ENCODE assay signal across 8 mouse cellular contexts in the genomic region with DNA sequence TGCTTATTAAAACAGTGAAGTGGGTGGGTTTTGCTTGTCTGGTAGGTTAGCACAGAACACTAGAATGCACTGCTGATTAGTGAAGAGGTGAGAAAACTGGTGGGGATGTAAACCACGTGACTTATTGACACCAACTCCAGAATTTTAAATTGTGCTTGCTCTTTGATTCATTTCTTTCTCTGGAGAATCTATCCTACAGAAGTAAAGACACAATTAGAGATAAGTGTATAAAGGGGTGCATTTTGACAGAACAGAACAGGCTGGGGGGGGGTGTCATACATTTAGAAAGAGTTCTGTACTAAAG. TPM values are rescaled to one million over a fixed set of nuclear protein-coding genes. Genes with fewer than 3 reads are reported as not detected.
DNase-seq lines count a peak whose midpoint lies in the region; ATAC-seq and TF ChIP-seq lines count a peak whose summit lies in the region.

No protein-coding gene starts in this region.

- no peak for TF ChIP-seq CTCF in G1E (IDR thresholded peaks at IDR 0.05; ENCODE audit: low read depth, low read length)

- H3K36me3 ChIP-seq in heart, embryonic 16.5 days (ENCODE audit: control insufficient read depth, insufficient read depth), result peaks cover 9% of the 10 kb centered on the region
- H3K36me3 ChIP-seq in G1E (replicated peaks), result peaks cover 24% of the 10 kb centered on the region
- H3K36me3 ChIP-seq in hindbrain, embryonic 10.5 days, result peaks cover 9% of the 10 kb centered on the region
- no peaks in the 10 kb centered on the region; the same call in none of the 2 replicates for H3K36me3 ChIP-seq in midbrain, embryonic 11.5 days (ENCODE audit: control insufficient read depth, insufficient read depth, low read length)

- peak overlapping the region; percentile 84 for H3K4me3 ChIP-seq in heart, embryonic 16.5 days (ENCODE audit: low read length)
- H3K4me3 ChIP-seq in G1E (ENCODE audit: low read depth, low read length), result peak overlapping the region; percentile 89
- H3K4me3 ChIP-seq in hindbrain, embryonic 10.5 days, result peak overlapping the region; percentile 91
- peak overlapping the region; percentile 88 for H3K4me3 ChIP-seq in midbrain, embryonic 11.5 days (ENCODE audit: low read depth, low read length)

- peak overlapping the region; percentile 89 for H3K9ac ChIP-seq in heart, embryonic 16.5 days (ENCODE audit: low read length)
- peak overlapping the region; percentile 80 for H3K9ac ChIP-seq in midbrain, embryonic 11.5 days (ENCODE audit: low read length)

- intact Hi-C loops in left cerebral cortex, postnatal 10 days (cut with DNase I), result no loop called here
- intact Hi-C loops in gastrocnemius, postnatal 36 days (cut with DNase I), result no loop called here

- 15% methylated on average over 1 of the region's 1 CpGs for WGBS in heart, embryonic 16.5 days
- WGBS in hindbrain, embryonic 10.5 days, result 36% methylated on average over 1 of the region's 1 CpGs
- 52% methylated on average over 1 of the region's 1 CpGs for WGBS in midbrain, embryonic 11.5 days

- ATAC-seq in heart, embryonic 16.5 days (replicated peaks; ENCODE audit: extremely low read depth, insufficient read depth, low FRiP score), result no peak
- ATAC-seq in G1E (ENCODE audit: extremely low read depth, insufficient number of reproducible peaks, low FRiP score, poor library complexity, severe bottlenecking), result no peak
- ATAC-seq in midbrain, embryonic 11.5 days (ENCODE audit: low FRiP score), result no peak

- H3K27me3 ChIP-seq in heart, embryonic 16.5 days (ENCODE audit: control insufficient read depth, insufficient read depth, low read length), result no peaks in the 10 kb centered on the region
- H3K27me3 ChIP-seq in G1E (ENCODE audit: insufficient read depth, low read length), result no peaks in the 10 kb centered on the region
- no peaks in the 10 kb centered on the region for H3K27me3 ChIP-seq in hindbrain, embryonic 10.5 days (ENCODE audit: insufficient read depth, poor library complexity, severe bottlenecking)
- H3K27me3 ChIP-seq in midbrain, embryonic 11.5 days (ENCODE audit: control insufficient read depth, insufficient read depth, low read length), result no peaks in the 10 kb centered on the region

- no peak for DNase-seq in heart, adult 8-10 months (ENCODE audit: low spot score)
- no peak for DNase-seq in G1E (ENCODE audit: low spot score)
- DNase-seq in hindbrain, embryonic 10.5 days (ENCODE audit: low spot score), result no peak
- DNase-seq in midbrain, embryonic 11.5 days (ENCODE audit: low spot score, missing footprints), result no peak
- no peak for DNase-seq in left cerebral cortex, postnatal 10 days (ENCODE audit: extremely low spot score in 1 of 2, low spot score in 2 of 2)
- DNase-seq in gastrocnemius, postnatal 36 days, result no peak
- no peak for DNase-seq in thymus, postnatal 10 days (ENCODE audit: low spot score in 2 of 2)

- H3K4me2 ChIP-seq in heart, embryonic 16.5 days (ENCODE audit: low read depth, low read length), result peak overlapping the region; percentile 89
- H3K4me2 ChIP-seq in midbrain, embryonic 11.5 days, result peak overlapping the region; percentile 92

- no peaks in the 10 kb centered on the region for H3K9me3 ChIP-seq in heart, embryonic 16.5 days (replicated peaks; ENCODE audit: control insufficient read depth, low read length)
- no peaks in the 10 kb centered on the region for H3K9me3 ChIP-seq in G1E (replicated peaks)
- H3K9me3 ChIP-seq in hindbrain, embryonic 10.5 days, result no peaks in the 10 kb centered on the region
- H3K9me3 ChIP-seq in midbrain, embryonic 11.5 days (ENCODE audit: control insufficient read depth, low read length), result no peaks in the 10 kb centered on the region

- H3K27ac ChIP-seq in heart, embryonic 16.5 days (ENCODE audit: low read length), result no peak overlapping the region
- no peak overlapping the region for H3K27ac ChIP-seq in hindbrain, embryonic 10.5 days
- H3K27ac ChIP-seq in midbrain, embryonic 11.5 days (ENCODE audit: low read depth, low read length), result no peak overlapping the region

- peaks cover 17% of the 10 kb centered on the region for H3K4me1 ChIP-seq in heart, embryonic 16.5 days (ENCODE audit: control insufficient read depth, insufficient read depth, low read length)
- H3K4me1 ChIP-seq in G1E (ENCODE audit: insufficient read depth, low read depth, low read length), result peaks cover 40% of the 10 kb centered on the region
- H3K4me1 ChIP-seq in hindbrain, embryonic 10.5 days (replicated peaks), result peaks cover 32% of the 10 kb centered on the region
- H3K4me1 ChIP-seq in midbrain, embryonic 11.5 days (ENCODE audit: control insufficient read depth, insufficient read depth, low read length), result peaks cover 13% of the 10 kb centered on the region

RNA-seq across cellular contexts. Expression of a gene that starts 1.2 kb away (rescaled TPM):
- 9.8 and 11.6 TPM in 2 replicates for polyA plus RNA-seq in heart, embryonic 16.5 days (2015; fragmentation: Nextera tagmentation; extraction: Ambion mirVana)
- 10 to 100 TPM; 16.4 to 20.7 (median 19.7) TPM for total RNA-seq in heart, adult 8-10 months (2022)
- total RNA-seq in G1E (2014; fragmentation: Nextera tagmentation) (31.2 and 33.7 TPM in 2 replicates), G1E (2017) (60.2 and 64.0 TPM in 2 replicates)
- polyA plus RNA-seq in G1E (2012), result 5.7 and 7.7 TPM in 2 replicates
- 12.9 and 17.3 TPM in 2 replicates for polyA plus RNA-seq in hindbrain, embryonic 10.5 days (2016; fragmentation: Nextera tagmentation; extraction: Ambion mirVana)
- 22.0 and 25.8 TPM in 2 replicates for polyA plus RNA-seq in midbrain, embryonic 11.5 days (2014; fragmentation: Nextera tagmentation; extraction: Ambion mirVana)
- total RNA-seq in left cerebral cortex, postnatal 10 days (2021), result 10 to 100 TPM; 41.7 to 43.1 TPM
- 10 to 100 TPM; 17.8 to 21.3 TPM for total RNA-seq in gastrocnemius, postnatal 36 days (2021)
